Mouse (Mus musculus) T-helper 1 cell (primary cell): ENCODE measurements at regions not wholly inside any gene's neighbourhood (a gene's known extent, or its start where the extent isn't known, plus 50 kb on each side); places are given as distances from the start of the nearest gene placed in this dataset.

ENCODE experiments used
- in situ Hi-C: fragments of 300-600 bp; cut with MboI, MseI; formaldehyde crosslinking; loops from one replicate; pipeline ENCODE4 v1.15.1; 2025; ENCODE audit warnings: high pct_unique_total_duplicates

DNA sequence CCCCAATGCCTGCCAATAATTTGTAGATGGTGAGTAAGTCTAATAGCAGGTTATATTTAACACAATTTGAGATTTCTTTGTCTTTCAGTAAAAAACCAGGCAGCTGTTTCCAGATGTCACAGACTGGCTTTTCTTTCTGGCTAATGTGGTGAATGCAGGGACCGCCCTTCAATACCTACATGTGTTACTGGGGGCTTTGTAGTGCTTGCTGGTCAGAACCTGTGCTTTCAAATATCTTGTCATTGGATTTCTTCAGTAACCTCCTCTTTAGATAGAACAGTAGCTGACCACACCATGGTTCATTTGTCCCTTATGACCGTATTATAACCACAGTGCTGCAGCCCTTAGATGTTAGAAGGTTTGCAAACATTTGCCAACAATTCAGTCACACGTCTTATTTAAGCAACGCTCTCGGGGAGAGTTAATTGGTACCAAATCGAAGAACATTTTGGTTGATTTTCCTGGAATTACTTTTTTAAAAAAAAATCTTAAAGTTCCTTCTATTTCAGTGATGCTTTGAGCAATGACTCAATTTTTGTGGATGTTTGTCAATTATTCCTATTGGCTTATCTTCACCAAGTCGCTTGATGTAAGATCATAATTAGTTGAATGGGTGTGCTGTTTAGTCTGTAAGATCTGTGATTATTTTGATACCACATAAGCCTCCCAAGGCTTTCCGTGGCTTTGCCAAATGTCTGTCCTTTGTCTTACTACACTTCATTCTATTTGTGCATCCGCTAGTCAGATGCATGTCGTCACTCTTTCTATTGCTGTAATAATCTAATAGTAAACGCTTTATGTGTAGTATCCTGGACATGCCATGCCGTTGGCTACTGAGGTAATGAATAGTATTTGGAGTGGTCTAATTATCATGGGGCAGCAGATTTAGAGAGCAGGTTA lies 436.9 kb upstream of the Meis1 start:
- in situ Hi-C loops = no loop called here

DNA sequence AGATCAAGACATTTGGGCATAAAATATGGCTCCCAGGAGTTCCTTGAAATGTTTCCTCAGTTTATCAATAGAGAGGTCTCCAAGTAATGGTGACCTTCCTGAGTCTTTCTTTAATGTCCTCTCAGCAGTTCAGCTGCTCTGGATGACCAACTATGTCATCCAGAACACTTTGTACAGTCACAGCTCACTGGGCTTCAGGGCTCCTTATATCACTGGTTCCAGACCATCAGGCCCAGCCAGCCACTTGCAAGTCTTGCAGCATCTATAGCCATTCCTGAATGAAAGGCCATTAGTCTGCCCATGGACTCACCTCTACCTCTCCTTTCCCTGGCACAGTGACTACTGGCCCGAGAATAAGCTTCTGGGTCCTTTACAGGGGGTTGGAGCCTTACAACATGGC lies 437.8 kb upstream of the Meis1 start:
- in situ Hi-C loops = no loop called here

DNA sequence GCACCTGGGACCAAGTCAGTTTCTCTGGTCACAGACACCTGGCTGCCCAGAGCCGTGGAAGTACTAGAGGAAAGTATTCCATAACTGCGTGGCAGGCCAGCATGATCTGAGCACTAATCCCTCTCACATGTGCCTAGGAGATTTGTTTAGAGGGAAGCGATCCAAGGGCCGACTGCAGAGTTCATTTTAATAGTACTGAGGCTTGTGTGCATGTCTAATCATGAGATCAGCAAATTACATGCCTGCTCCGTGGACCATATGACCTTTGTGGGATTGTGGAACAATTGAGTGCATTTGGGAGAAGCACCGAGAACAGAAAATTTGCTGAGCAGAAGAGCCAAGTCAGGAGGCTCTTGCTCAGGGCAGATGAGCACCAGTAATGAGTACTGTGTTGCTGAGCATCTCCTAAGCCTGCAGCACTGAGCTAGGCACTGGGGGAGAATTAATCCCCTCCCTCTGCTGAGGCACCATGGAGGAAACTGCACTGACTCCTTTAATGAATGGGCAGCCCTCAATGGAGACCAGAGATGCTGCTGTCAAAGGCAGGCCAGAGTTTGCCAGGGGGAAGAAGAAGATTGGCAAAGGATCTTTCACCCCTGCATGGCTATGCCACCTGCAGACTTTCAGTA lies 445.1 kb upstream of the Meis1 start:
- in situ Hi-C loops = no loop called here

DNA sequence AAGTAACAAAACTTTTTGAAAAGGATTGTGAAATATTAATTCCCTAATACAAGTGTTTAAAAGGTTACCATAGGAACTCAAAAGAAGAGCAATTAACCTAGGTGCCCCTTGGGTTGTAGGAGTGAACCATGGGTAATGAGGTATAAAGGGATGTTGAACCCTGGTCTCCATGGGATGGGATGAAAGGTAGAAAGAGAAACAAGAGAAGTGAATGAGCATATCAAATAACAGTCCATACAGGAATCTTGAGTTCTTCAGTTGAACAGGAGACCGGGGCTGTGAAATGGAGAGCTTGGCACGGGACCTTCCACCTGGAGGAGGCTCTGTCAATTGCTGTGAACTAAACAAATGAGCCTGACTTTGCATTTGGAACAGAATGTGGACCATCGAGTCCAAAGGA lies 449.6 kb upstream of the Meis1 start:
- in situ Hi-C loops = no loop called here

DNA sequence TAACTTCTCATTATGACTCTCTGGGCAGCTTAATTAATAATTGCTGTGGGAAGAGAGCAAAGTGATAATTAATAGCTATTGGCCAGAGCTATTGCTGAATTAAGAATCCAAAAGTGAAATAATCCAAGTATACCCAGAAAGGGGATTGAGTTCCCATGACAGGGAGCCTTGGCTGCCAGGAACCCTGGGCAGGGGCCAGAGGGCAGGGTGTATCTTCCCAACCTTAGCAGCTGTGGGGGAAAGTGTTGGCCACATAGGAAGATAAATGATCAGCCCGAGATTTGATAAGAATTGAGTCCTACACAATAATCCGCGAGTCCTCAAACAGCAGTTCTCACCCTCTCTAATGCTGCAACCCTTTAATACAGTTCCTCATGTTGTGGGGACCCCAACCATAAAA lies 450.0 kb upstream of the Meis1 start:
- in situ Hi-C loops = no loop called here

DNA sequence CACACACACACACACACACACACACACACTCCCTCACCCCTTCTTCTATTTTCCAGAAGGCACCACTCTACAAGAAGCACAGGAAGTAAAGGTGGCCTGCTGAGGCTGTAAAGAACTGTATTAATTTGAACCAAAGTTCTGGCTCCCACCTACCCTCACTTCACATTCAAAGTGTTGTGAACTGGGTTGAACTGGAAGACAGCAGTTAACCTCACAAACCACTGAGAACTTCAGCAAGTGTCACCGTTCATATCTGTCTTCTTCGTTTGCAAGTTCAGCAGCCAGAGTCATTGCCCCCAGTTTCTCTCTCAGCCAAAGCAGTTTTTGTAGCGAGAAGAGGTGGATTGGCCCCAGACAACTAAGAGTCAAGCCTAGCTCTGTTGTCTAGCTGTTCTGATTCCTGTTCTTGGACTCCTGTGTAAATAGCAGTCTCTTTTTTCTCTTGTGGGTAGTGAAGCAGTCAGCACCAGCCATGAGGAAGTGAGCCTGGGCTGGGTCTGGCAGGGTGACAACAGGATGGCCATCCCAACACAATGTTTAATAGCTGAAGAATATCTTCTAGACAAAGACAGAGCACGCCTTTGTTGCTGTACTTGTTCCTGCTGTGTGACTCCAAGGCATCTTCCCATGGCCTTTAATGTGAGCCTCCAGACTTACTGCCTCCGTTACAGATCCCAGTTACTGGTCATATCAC lies 452.0 kb upstream of the Meis1 start:
- in situ Hi-C loops = no loop called here

DNA sequence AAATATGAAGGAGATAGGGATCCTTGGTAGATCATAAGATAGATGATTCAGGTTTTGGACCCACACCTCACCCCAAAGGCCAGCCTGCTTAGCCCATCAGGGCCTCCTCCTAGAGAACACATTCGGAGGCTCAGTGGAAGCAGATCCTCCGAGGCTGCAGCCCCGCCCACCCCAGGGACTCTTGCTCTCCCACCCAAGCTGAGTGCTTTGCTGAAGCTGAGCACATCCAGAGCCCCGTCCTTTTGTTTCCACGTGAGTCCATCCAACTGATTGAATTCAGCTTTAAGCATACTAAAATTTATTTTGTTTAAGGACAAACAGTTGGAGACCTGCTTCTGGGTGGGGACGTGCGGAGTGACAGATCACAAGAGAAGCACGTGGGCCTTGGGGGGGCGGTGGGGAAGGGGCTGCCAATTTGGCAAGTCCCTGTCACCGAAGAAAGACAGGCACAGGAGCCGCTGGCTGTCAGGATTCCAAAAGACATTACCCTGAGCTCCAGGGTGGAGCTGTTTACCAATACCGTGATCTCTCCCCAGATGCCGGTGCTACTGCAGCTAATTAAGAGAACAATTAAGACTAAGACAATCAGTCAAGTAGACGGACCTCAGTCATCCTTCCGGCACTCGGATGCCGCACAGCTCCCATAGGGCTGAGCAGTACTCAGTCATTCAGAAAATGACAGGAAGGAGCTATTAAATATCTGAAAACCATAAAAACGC lies 448.9 kb upstream of the Spred2 start:
- in situ Hi-C loops = no loop called here

DNA sequence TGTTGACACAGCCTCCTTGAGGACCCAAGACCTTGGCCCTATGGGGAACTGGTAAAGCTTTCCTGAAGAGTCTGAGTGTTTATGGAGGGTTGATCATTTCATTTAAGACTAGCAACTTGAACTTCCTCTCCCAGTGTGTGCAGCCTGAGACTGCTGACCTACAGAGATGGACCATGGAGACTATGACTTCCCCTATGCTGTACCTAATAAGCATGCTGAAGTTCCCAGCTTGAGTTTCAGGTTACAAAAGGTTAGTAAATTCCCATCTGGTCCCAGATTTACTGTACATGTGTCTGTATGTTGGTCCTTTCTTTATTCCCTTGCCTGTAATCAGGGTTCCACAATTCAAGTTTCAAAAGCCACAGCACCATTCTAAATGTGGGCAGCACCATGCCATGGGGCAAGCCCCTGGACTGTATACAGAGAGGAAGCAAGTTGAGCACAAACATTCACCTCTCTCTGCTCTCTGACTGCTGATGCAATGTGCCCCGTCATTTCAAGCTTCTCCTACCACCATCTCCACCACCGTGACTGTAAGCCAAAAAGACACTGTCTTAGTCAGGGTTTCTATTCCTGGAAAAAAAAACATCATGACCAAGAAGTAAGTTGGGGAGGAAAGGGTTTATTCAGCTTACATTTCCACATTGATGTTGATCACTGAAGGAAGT lies 431.0 kb upstream of the Spred2 start:
- in situ Hi-C loops = no loop called here

DNA sequence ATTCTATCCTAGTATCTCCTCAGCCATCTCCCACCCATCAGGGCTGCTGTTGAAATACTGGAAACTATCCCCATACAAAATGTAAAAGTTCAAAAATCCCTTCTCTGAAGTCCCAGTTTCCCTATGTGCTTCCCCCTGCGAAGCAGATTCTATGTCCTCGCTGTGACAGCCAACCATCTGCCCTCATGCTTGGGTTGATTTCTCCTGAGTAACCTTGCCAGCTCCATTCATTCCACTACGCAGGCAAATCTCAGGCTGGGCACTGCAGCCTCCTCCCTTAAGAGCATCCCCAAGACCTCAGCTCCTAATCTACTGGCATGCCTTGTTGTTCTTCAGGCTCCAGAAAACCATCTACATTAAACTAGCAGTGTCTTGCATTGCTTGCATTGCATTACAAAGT lies 402.5 kb upstream of the Spred2 start:
- in situ Hi-C loops = no loop called here

DNA sequence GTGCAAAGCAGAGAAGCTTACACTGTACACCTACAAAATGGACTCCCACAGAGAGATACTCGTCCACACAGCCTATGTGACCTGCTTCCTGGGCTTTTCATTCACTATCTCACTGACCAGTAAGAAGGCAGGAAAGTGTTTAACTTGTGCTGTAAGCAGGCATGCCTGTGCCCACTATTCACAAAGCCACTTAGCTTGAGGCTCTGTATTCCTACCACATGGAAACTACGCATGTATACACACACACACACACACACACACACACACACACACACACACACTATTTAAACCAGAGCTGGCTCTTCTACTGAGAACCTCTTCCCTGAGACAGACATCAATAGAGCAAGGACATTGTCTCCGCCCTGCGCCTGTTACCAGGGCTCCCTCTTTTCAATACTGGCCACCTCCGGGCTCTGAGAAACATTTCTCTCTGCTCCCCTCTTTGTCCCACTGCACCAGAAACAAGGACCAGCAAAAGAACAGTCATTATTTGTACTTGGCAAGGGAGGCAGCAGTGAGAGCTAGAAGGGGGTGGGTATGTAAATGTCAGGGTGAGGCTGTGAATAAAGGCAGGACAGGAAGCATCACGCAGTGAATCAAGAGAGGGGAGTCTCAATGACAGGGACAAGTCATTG lies 400.2 kb upstream of the Spred2 start:
- in situ Hi-C loops = no loop called here

DNA sequence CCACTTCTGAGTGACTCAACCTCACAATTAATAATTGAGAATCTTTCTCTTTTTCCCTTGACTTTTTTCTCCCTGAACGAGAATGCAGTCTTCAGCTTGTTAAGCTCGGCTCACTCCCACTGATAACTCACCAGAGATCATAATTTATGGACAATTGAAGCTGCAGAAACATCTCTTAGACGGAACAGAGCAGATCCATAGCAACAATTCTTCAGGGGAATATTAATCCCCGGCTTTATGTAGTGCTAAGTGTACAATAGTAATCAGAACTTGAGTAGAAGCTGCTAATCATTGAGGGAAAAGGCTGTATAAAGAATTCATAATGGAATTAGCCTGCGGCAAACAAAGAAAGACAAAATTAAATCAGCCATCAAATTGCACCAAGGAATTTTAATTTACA lies 395.0 kb upstream of the Spred2 start:
- in situ Hi-C loops = no loop called here

DNA sequence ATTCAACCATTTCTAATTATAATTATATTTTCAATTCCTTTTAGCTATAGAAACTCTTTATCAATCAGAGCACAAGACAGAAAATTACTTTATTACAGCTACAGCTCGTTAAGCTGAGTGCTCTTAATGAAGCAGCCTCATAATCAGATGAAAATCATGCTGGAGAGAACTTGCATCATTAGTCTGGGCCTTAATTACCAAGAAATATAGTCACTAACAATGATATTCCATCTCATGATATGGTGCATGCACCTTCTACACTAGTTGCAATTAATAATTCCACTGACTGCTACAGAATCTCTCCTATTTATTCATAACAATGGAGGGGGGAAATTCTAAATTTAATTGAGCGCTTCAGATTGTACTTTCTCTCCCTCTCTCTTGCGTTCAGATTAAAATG lies 393.5 kb upstream of the Spred2 start:
- in situ Hi-C loops = loop anchor here (10.0 kb wide), 1 partner anchor 156 kb away; no protein-coding TSS in a partner anchor

DNA sequence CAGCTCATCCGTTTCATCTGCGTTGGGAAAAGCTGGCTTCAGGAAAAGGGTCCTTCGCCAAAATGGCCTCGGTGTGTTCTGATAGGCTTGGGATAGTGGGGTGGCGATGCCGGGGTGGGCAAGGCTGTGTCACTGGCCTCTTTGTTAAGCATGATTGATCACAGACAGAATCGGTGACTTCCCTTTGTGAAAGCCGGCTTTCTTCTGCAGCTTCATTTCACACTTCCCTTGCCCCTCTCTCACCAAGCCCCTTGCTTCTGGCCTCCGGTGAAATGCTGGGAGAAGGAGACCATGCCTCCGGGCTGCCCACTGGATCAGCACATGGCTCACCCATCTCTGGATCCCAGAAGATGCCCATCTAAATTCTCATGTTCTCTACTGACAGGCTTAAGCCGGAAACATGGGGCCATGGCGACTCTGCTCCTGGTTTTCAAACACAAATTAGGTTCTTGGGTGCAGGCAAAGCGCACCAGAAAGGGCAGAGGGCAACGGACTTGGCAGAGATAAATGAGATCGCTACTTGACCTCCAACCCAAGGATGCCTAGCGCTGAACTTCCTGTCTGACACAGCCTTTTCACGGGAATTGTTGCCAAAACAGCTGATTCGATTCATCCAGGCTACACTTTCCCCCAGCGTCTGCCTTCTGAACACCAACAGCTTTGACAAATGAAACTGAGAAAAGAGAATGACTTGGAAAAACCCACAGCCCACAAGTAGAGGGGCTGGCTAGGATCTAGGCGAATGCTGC lies 392.7 kb upstream of the Spred2 start:
- in situ Hi-C loops = loop anchor here (10.0 kb wide), 1 partner anchor 157 kb away; no protein-coding TSS in a partner anchor

DNA sequence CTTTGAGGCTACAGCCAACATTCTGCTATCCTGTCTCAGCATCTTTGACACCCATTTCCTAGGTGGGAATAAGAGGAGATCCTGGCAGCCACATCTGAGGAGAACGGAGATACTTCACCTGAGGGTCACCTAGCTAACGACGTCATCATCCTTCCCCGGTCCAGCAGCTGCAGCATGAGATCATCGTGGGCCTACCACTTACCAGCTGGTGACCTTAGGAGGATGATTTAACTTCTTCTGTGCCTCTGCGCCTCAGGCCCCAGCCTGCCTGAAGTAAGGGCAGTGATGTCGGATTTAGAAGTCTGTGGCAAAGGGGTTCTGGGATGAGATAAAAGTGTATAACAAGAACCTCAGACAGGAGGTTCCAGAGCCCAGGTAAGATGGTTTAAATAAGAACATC lies 391.3 kb upstream of the Spred2 start:
- in situ Hi-C loops = loop anchor here (10.0 kb wide), 1 partner anchor 158 kb away; no protein-coding TSS in a partner anchor

DNA sequence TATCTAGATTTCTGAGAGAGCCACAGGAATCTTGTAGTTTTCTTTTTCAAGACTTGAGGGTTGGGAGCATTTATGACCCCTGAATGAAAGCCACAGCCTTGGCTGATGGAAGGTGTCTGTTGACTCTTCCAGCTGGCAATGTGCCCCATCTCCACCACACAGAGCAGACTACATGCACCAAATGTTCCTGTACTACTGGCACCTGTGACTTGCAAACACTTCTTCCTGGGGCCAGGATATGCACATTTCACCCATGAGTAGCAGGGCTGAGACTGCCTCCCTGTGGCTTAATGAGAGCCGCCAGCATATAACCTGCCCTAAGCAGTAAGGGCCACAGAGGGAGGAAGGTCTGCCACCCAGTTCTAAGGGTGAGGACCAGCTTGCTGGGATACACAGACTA lies 390.5 kb upstream of the Spred2 start:
- in situ Hi-C loops = loop anchor here (10.0 kb wide), 1 partner anchor 159 kb away; no protein-coding TSS in a partner anchor

DNA sequence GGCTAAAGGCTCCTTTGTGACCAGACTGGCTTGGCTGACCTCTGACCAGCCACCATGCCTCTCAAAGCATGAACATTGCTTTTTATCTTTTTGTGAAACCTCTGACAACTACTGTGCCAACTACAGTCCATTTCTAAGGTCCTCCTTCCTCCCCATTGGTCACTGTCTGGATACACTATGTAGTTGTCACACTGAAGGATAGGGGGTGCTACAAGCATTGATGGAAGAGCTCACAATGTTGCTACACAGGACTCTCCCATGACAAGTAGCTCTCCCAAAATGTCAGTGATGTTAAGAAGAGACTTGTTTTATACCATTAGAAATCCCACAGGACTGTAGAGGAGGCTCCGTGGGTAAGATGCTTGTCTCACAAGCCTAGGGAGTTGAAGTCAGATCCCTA lies 389.0 kb upstream of the Spred2 start:
- in situ Hi-C loops = loop anchor here (10.0 kb wide), 1 partner anchor 160 kb away; no protein-coding TSS in a partner anchor

DNA sequence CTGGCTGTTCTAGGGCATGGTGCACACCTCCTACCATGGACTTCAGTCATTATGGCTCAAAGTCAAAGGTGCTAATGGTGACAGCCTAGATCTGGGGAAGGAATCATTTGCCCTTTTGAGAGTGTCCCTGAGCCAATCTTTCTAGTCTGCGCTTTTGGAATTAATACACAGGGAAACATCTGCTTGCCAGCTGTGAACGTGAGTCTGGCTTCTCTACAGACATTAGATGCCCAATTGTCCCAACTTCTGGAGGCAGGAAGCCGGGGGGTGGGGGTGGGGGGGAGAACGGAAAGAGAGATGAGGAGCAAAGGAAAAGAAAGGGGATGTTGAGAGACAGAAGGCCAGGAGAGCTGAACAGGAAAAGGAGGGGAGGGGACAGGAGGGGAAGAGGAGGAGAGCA lies 377.9 kb upstream of the Spred2 start:
- in situ Hi-C loops = no loop called here

DNA sequence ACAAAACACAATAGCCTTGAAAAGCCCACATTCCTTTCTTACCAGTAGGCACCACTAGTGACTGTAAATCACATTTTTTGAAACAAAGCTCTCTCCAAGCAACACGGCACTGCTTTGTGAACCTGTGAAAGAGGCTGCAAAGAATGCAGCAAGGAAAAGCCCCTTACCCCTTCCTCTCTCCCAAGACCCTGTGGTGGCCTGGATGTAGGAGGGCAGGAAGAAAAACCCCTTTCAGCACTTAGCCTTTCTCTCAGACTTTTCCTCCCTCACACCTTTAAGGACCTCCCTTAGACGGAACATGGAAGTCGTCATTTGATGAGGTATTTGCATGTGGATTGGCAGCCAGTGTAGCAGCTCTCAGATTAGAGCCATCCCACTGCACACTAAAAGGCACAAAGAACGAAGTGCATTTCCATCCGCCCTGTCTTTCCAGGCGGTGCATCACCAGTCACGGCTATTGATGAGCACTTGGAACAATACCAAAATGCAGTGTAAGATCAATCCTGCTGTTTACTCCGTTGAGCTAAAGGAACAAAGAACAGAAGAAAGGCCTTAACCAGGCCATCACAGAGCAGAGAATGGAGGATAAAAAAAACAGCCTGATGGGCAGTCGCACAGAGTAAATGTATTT lies 369.7 kb upstream of the Spred2 start:
- in situ Hi-C loops = no loop called here
